Mouse (Mus musculus): Measurements from ENCODE around the gene Lamp5.

- TF ChIP-seq GATA2 (IDR thresholded peaks at IDR 0.05; ENCODE audit: borderline replicate concordance, low read depth, low read length), result no peak
- TF ChIP-seq CTCF (IDR thresholded peaks at IDR 0.05; ENCODE audit: low read depth, low read length), result no peak
- TF ChIP-seq POLR2AphosphoS5 (IDR thresholded peaks at IDR 0.05; ENCODE audit: insufficient replicate concordance, low read depth, low read length), result no peak
Measured at GRCm38 (mm10) chr2:136006280-136006679, 45.8 kb upstream of the Lamp5 start.
